Mouse (Mus musculus): ENCODE measurements around the gene Eif3f. TPM values are rescaled to one million over a fixed set of nuclear protein-coding genes. Genes with fewer than 3 reads are reported as not detected.

Gene Eif3f
- 200 and 254 TPM in 2 replicates for polyA plus RNA-seq (2012; rRNA removed)

GRCm38 (mm10) chr7:108933794-108934731 is at the start of gene Eif3f:
Eif3f (plus strand) TSS chr7:108934417.

DNA sequence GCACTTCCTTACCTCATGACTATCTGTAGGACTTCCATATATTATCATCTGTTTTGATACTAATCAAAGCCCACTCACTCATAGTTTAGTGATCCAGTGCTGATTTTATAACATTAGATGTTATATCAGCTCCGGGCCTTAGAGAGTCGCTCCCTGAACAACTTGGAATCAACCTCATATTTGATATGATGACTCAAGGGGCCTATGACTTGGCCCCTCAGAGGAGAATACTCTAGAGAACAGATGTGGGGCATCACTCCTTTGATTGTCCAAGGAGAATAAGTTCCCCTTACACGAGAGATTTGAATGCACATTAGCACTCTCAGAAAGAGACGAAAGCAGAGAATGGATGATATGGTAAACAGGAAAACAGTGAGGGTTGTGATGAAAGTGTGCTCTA is 49.3 kb upstream of the Eif3f start, which contains the start of gene Olfr518:
Gene Olfr518 (minus strand): TSS at position 101 of the 400 bp plus-strand sequence.

GRCm38 (mm10) chr7:108894320-108894719 is 39.9 kb upstream of the Eif3f start, which contains the start of gene Olfr519:
Olfr519 (minus strand) TSS chr7:108894420.

GRCm38 (mm10) chr7:108929726-108930393 is 4.4 kb upstream of the Eif3f start, which contains the start of gene Nlrp10:
Nlrp10 (minus strand) TSS chr7:108930178.

GRCm38 (mm10) chr7:108950312-108950761 is 16.1 kb downstream of the Eif3f start, which contains the start of gene Tub:
Tub (plus strand) TSS chr7:108950338.

Other genes with a start within 250 kb of the Eif3f start
- not detected in 2 replicates for gene Olfr512, start 221.1 kb upstream of the Eif3f start, polyA plus RNA-seq (2012; rRNA removed)
- not detected in 2 replicates for gene Olfr513, start 183.4 kb upstream of the Eif3f start, polyA plus RNA-seq (2012; rRNA removed)
- gene Olfr514, start 108.4 kb upstream of the Eif3f start, polyA plus RNA-seq (2012; rRNA removed) = not detected in 2 replicates
- not detected in 2 replicates for gene Olfr516, start 83.9 kb upstream of the Eif3f start, polyA plus RNA-seq (2012; rRNA removed)
- not detected in 2 replicates for gene Olfr517, start 62.0 kb upstream of the Eif3f start, polyA plus RNA-seq (2012; rRNA removed)
- gene Olfr518, start 49.4 kb upstream of the Eif3f start, polyA plus RNA-seq (2012; rRNA removed) = not detected in 2 replicates
- gene Olfr519, start 40.0 kb upstream of the Eif3f start, polyA plus RNA-seq (2012; rRNA removed) = not detected in 2 replicates
- 0.47 and 0.63 TPM in 2 replicates for gene Nlrp10, start 4.2 kb upstream of the Eif3f start, polyA plus RNA-seq (2012; rRNA removed)
- 1.6 and 1.8 TPM in 2 replicates for gene Tub, start 15.9 kb downstream of the Eif3f start, polyA plus RNA-seq (2012; rRNA removed)
- gene Ric3, start 148.9 kb downstream of the Eif3f start, polyA plus RNA-seq (2012; rRNA removed) = 1.5 and 2.8 TPM in 2 replicates
- gene Lmo1, start 240.8 kb downstream of the Eif3f start, polyA plus RNA-seq (2012; rRNA removed) = 2.1 and 4.8 TPM in 2 replicates

Measured in colon, adult 2 months (tissue).